Comparison of ENCODE assay signal across 9 mouse cellular contexts in the genomic region with DNA sequence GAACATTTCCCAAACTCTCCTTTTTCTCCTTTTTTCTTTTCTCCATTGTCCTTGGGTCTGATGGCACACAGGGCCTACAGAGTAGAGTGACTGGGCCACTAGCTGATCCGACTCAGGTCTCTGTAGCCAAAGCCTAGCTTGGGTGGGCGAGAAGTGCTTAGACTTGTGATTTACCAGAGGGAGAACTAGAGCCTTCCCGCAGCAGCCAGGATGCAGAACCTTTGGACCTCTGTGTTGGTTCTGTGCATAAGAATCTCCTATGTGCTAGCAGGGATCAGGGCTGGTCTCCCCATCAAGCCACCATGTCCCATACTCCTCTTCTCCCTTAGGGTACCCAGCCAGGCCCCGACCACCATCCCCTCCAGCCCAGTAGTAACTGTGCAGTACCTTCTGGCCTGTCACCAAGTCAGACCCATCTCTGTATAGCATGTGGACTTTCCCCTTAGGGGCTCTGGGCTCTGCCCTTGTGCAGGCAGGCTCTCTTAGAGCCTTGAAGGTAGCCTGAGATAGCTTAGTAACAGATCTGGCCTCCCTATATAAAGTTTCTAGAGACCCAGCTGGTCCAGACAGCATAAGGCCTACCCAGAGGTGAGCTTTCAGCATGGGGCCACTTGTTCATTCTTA.
DNase-seq lines count a peak whose midpoint lies in the region; ATAC-seq and TF ChIP-seq lines count a peak whose summit lies in the region.
"Had no signal": no experiment of that assay in that cellular context is flagged by ENCODE, and none has a peak within 500 bp of the region (broad histone marks: within the 10 kb centered on the region; RNA-seq: fewer than 3 reads in every experiment).

No protein-coding gene starts in this region.

- H3K4me3 ChIP-seq in cortical plate, adult 2 months (ENCODE audit: insufficient read depth, low read length) = no peak overlapping the region
- no peak overlapping the region for H3K4me3 ChIP-seq in hindbrain, postnatal 0 days (ENCODE audit: low read length)
- no peak overlapping the region for H3K4me3 ChIP-seq in midbrain, postnatal 0 days (ENCODE audit: low read depth, low read length)

- peak overlapping the region; percentile 99 for H3K27ac ChIP-seq in cortical plate, adult 2 months (ENCODE audit: insufficient read depth, low read length)
- peak overlapping the region; percentile 95 for H3K27ac ChIP-seq in hindbrain, postnatal 0 days
- H3K27ac ChIP-seq in midbrain, postnatal 0 days (ENCODE audit: low read depth, low read length) = peak overlapping the region; percentile 94

- no peaks in the 10 kb centered on the region for H3K9me3 ChIP-seq in hindbrain, postnatal 0 days (ENCODE audit: low read length)
- H3K9me3 ChIP-seq in midbrain, postnatal 0 days (ENCODE audit: low read length) = no peaks in the 10 kb centered on the region

- DNase-seq in kidney, adult 18-20 months = peak; percentile 71
- no peak for DNase-seq in kidney, adult 11 months
- DNase-seq in hindbrain, postnatal 0 days (ENCODE audit: low spot score) = no peak
- no peak for DNase-seq in midbrain, postnatal 0 days (ENCODE audit: low spot score)

- TF ChIP-seq POLR2A in cortical plate, adult 2 months (IDR thresholded peaks at IDR 0.05; ENCODE audit: extremely low read depth, insufficient read depth, low read length) = no peak

- no peaks in the 10 kb centered on the region for H3K27me3 ChIP-seq in hindbrain, postnatal 0 days (ENCODE audit: insufficient read depth, low read length)
- H3K27me3 ChIP-seq in midbrain, postnatal 0 days (ENCODE audit: insufficient read depth, low read length) = no peaks in the 10 kb centered on the region
- H3K27me3 ChIP-seq: Patski had no signal

- WGBS in hindbrain, postnatal 0 days = 48% methylated on average over 4 of the region's 4 CpGs
- 65% methylated on average over 4 of the region's 4 CpGs for WGBS in midbrain, postnatal 0 days

- H3K36me3 ChIP-seq in hindbrain, postnatal 0 days (ENCODE audit: insufficient read depth, low read length) = no peaks in the 10 kb centered on the region
- no peaks in the 10 kb centered on the region for H3K36me3 ChIP-seq in midbrain, postnatal 0 days (ENCODE audit: insufficient read depth, low read length)

- H3K4me2 ChIP-seq in hindbrain, postnatal 0 days (ENCODE audit: low read depth, low read length) = no peak overlapping the region
- no peak overlapping the region for H3K4me2 ChIP-seq in midbrain, postnatal 0 days (ENCODE audit: low read depth, low read length, poor library complexity, severe bottlenecking)

- TF ChIP-seq CTCF in cortical plate, adult 2 months (IDR thresholded peaks at IDR 0.05; ENCODE audit: extremely low read depth, insufficient read depth, low read length) = no peak
- no peak for TF ChIP-seq CTCF in hindbrain, postnatal 0 days (IDR thresholded peaks at IDR 0.05; ENCODE audit: low read depth)
- no peak for TF ChIP-seq CTCF in midbrain, postnatal 0 days (IDR thresholded peaks at IDR 0.05)

- peak overlapping the region; percentile 58 for H3K9ac ChIP-seq in hindbrain, postnatal 0 days (replicated peaks; ENCODE audit: low read length)
- H3K9ac ChIP-seq in midbrain, postnatal 0 days (replicated peaks; ENCODE audit: low read length, poor library complexity, severe bottlenecking) = no peak overlapping the region

- ATAC-seq in hindbrain, postnatal 0 days = no peak
- no peak for ATAC-seq in midbrain, postnatal 0 days (ENCODE audit: low FRiP score)
- no peak for ATAC-seq in inflammation-experienced regulatory T-cells, adult 6 months
- no peak for ATAC-seq in erythroid progenitor cell, adult 5-6 weeks (replicated peaks; ENCODE audit: low FRiP score, poor library complexity, severe bottlenecking)
- ATAC-seq in frontal cortex, adult (ENCODE audit: low TSS enrichment) = no peak

- H3K4me1 ChIP-seq in cortical plate, adult 2 months (ENCODE audit: control insufficient read depth, insufficient read depth, low read length) = peaks cover 15% of the 10 kb centered on the region
- peaks cover 40% of the 10 kb centered on the region for H3K4me1 ChIP-seq in hindbrain, postnatal 0 days (ENCODE audit: insufficient read depth, low read length)
- H3K4me1 ChIP-seq in midbrain, postnatal 0 days (ENCODE audit: insufficient read depth, low read length) = peaks cover 30% of the 10 kb centered on the region
